Mouse (Mus musculus) heart, embryonic 11.5 days (tissue): ENCODE measurements around the gene Plekha1. TPM values are rescaled to one million over a fixed set of nuclear protein-coding genes. Genes with fewer than 3 reads are reported as not detected.

Experiments
- ATAC-seq: fragments of 200-750 bp; cut with Nextera tagmentation; replicated peaks from 2 replicates; pipeline ENCODE4 v1.8.0; 2017; ENCODE audit warnings: moderate library complexity; ENCODE audit not compliant: insufficient number of reproducible peaks, low FRiP score, low TSS enrichment
- H3K27ac ChIP-seq: fragments of 300-500 bp; sonication (generic); 2 replicates; pipeline ENCODE4 v1.5.1; 2014; ENCODE audit warnings: mild to moderate bottlenecking, low read depth, low read length
- H3K27me3 ChIP-seq: fragments of 300-500 bp; sonication (generic); 2 replicates; pipeline ENCODE4 v1.6.1; 2014; ENCODE audit warnings: mild to moderate bottlenecking, low read length, mixed read lengths; ENCODE audit not compliant: control insufficient read depth, insufficient read depth
- H3K36me3 ChIP-seq: fragments of 300-500 bp; sonication (generic); 2 replicates; pipeline ENCODE4 v1.6.1; 2014; ENCODE audit warnings: mild to moderate bottlenecking, low read length, moderate library complexity, mixed read lengths; ENCODE audit not compliant: control insufficient read depth, insufficient read depth
- H3K4me1 ChIP-seq: fragments of 300-500 bp; sonication (generic); 2 replicates; pipeline ENCODE4 v1.6.1; 2014; ENCODE audit warnings: low read length; ENCODE audit not compliant: control insufficient read depth, insufficient read depth
- H3K4me2 ChIP-seq: fragments of 300-500 bp; sonication (generic); 2 replicates; pipeline ENCODE4 v1.6.1; 2014; ENCODE audit warnings: mild to moderate bottlenecking, moderate library complexity
- H3K4me3 ChIP-seq: fragments of 300-500 bp; sonication (generic); 2 replicates; pipeline ENCODE4 v1.5.1; 2014; ENCODE audit warnings: low read depth, low read length
- H3K9ac ChIP-seq: fragments of 300-500 bp; sonication (generic); 2 replicates; pipeline ENCODE4 v1.6.1; 2014; ENCODE audit warnings: mild to moderate bottlenecking, low read depth, low read length, moderate library complexity
- H3K9me3 ChIP-seq: fragments of 300-500 bp; sonication (generic); replicated peaks from 2 replicates; pipeline ENCODE4 v1.6.1; 2016; ENCODE audit warnings: low read length; ENCODE audit not compliant: control insufficient read depth
- WGBS: fragments of 180-500 bp; shearing (Covaris S2); extraction: QIAGEN DNeasy Blood & Tissue Kit; methylation state at CpG from one replicate; pipeline ENCODE4 v1.1.7; 2014; ENCODE audit not compliant: insufficient replicate concordance; 5-methylcytosine and 5-hydroxymethylcytosine counted together
- polyA plus RNA-seq: library from polyadenylated mRNA; unstranded; fragments of >200 nt; fragmentation: Nextera tagmentation; extraction: Ambion mirVana; gene quantifications from 2 replicates; pipeline ENCODE4 v1.2.1, GENCODE M21; 2014

The Plekha1 gene
- polyA plus RNA-seq, 1 experiment from 2014 or later, result 41.4 TPM

DNA sequence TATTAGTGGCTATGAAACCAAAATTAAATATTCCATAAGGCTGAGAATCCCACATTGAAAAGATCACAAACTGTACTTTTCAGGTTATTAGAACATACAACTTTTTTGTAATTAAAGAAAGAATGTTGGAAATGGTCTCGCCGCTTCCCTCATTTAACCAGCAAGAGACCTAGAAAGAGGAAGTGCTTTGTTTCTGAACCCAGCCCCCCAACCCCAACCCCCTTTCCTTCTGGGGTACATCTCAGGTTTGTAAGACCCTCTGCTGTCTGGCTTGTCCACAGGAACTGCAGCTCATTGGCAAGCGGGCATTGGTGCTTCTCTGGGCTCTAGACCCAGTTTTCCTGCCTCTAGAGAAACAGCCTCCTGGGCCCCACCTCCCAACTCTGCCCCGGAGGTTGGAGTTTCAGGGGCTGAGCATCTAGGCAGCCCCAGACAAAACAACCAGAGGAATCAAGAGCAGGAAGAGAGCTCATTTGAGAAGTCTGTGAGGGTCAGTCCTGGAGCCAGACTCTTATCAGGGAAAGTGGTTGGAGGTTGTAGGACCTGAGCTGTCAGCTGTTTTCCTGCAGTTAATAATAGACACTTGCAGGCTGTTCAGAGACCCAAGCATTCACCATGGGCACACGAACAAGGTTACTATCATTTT, 83.1 kb downstream of the Plekha1 start:
- peak; percentile 51 for ATAC-seq
- WGBS, result 36% methylated on average over 5 of the region's 5 CpGs
- H3K4me2 ChIP-seq, result peak overlapping the region; percentile 54
- H3K9me3 ChIP-seq, result no peaks in the 10 kb centered on the region
- H3K27me3 ChIP-seq, result no peaks in the 10 kb centered on the region
- H3K4me3 ChIP-seq, result no peak overlapping the region
- H3K36me3 ChIP-seq, result no peaks in the 10 kb centered on the region
- peak overlapping the region; percentile 90 for H3K27ac ChIP-seq
- peaks cover 33% of the 10 kb centered on the region for H3K4me1 ChIP-seq
- H3K9ac ChIP-seq, result no peak overlapping the region

DNA sequence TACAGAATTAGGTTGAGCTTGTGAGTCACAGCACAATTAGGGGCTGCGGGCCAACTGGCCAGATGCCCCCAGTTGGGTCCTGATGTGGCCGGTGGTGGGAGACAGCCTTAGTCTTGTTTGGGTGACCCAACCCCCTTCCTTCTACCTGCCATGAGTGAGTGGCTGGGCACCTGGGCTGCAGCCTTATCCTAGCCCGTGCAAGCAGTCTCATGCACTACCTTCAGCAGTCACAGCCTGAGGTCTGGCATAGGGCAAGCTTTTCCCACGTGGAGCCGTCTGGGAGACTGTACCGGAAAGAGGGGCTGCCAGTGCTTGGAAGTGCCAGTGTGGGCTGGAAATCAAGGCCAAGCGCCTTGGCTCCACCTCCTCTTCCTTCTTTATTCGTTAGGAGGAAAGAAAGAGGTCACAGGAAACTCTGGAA, 83.8 kb downstream of the Plekha1 start:
- Histone ChIP-seq H3K27me3 (no peaks in the 10 kb centered on the region), H3K4me2 (peak overlapping the region; percentile 54), H3K9me3 (no peaks in the 10 kb centered on the region), H3K9ac (no peak overlapping the region), H3K36me3 (no peaks in the 10 kb centered on the region), H3K4me3 (no peak overlapping the region), H3K4me1 (peaks cover 33% of the 10 kb centered on the region), H3K27ac (peak overlapping the region; percentile 90)
- ATAC-seq, result peak; percentile 60
- 15% methylated on average over 8 of the region's 8 CpGs for WGBS

DNA sequence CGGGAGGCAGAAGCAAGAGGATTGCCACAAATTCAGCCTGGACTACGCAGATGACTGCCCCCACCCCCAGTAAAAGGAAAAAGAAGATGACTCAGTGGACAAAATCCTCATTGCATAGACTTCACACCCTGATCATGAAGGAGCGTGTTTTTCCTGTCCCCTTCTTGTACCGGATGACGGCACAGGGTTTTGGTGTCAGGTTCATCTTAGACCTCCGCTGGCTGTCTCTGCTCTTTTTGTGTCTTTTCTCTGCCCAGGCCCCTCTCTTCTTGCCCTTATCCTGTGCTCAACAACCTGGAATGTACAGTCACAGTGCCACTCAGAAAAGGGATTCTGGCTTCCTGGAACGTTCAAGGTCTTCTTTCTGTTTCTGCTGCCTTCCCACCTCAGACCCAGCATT, 84.9 kb downstream of the Plekha1 start:
- Histone ChIP-seq H3K4me1 (peaks cover 33% of the 10 kb centered on the region), H3K4me3 (no peak overlapping the region), H3K27me3 (no peaks in the 10 kb centered on the region), H3K4me2 (no peak overlapping the region), H3K9ac (no peak overlapping the region), H3K36me3 (no peaks in the 10 kb centered on the region), H3K27ac (no peak overlapping the region), H3K9me3 (no peaks in the 10 kb centered on the region)
- 79% methylated on average over 7 of the region's 7 CpGs for WGBS
- ATAC-seq, result no peak

DNA sequence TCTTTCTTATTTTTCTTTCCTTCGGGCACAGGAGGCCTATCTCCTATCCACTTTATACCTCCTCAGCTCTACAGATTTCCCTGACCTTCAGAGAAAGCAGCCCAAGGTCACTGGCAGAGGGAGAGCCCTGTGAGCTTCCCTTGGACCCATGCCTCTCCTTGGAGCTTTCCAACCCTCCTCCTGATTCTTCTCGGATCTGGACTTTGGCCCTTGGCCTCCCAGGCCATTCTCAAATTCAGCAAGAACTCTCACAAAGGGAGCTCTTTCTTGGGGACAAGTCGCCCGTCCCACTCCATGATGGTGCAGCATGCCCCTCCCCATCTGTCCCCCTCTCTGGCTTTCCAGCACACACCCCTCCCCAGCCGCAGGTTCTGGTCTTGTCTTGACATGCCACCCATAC, 85.4 kb downstream of the Plekha1 start:
- no peaks in the 10 kb centered on the region for H3K27me3 ChIP-seq
- H3K9me3 ChIP-seq, result no peaks in the 10 kb centered on the region
- no peak overlapping the region for H3K4me3 ChIP-seq
- H3K9ac ChIP-seq, result no peak overlapping the region
- H3K36me3 ChIP-seq, result no peaks in the 10 kb centered on the region
- peaks cover 33% of the 10 kb centered on the region for H3K4me1 ChIP-seq
- no peak overlapping the region for H3K27ac ChIP-seq
- no peak for ATAC-seq
- WGBS, result 73% methylated on average over 5 of the region's 5 CpGs
- no peak overlapping the region for H3K4me2 ChIP-seq

DNA sequence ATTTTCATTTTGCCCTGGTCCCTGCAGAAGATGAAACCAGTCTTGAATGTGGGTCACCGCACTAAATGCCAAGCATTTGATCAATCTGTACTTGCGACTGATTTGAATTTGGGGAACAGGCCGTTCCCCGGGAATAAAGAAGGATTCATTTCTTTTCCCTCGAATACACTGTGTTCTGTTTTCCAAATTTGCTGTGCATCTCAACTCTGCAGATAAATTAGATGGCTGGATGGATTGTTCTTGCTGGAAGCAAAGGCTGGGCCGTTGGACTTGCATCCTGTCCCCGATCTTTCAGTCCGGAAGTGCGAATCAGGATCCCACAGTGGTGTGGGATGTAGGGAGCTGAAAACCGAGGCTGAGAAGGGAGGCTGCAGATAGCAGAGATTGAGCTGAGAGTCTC, 87.8 kb downstream of the Plekha1 start:
- H3K4me2 ChIP-seq, result no peak overlapping the region
- no peak for ATAC-seq
- no peak overlapping the region for H3K9ac ChIP-seq
- no peak overlapping the region for H3K27ac ChIP-seq
- 84% methylated on average over 10 of the region's 10 CpGs for whole genome bisulfite sequencing
- H3K27me3 ChIP-seq, result no peaks in the 10 kb centered on the region
- no peaks in the 10 kb centered on the region for H3K36me3 ChIP-seq
- no peaks in the 10 kb centered on the region for H3K9me3 ChIP-seq
- H3K4me3 ChIP-seq, result no peak overlapping the region
- peaks cover 22% of the 10 kb centered on the region for H3K4me1 ChIP-seq

DNA sequence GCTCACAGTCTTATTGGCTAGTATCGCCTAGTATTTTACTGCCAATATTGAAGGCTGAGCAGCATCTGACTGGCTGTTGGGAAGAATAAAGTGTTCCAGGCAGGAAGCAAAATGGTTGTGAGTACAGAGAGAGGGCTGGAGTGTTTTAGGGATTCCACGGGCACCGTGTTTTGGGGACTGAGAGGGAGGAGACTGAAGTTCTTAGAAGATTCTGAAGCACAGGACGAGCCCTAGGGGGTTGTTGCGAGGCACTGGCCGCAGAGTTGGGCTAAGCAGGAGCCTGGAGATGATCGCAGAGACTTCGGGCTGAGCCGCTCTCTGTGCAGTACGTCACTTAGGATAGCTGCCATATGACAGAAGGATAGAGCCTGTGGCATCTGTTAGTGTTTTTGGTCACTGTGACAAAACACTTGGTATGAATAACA, 88.6 kb downstream of the Plekha1 start:
- WGBS, result 87% methylated on average over 10 of the region's 10 CpGs
- H3K27ac ChIP-seq, result no peak overlapping the region
- H3K4me1 ChIP-seq, result peaks cover 16% of the 10 kb centered on the region
- no peaks in the 10 kb centered on the region for H3K27me3 ChIP-seq
- no peak overlapping the region for H3K4me2 ChIP-seq
- no peak overlapping the region for H3K9ac ChIP-seq
- H3K36me3 ChIP-seq, result no peaks in the 10 kb centered on the region
- ATAC-seq, result no peak
- no peak overlapping the region for H3K4me3 ChIP-seq
- H3K9me3 ChIP-seq, result no peaks in the 10 kb centered on the region

DNA sequence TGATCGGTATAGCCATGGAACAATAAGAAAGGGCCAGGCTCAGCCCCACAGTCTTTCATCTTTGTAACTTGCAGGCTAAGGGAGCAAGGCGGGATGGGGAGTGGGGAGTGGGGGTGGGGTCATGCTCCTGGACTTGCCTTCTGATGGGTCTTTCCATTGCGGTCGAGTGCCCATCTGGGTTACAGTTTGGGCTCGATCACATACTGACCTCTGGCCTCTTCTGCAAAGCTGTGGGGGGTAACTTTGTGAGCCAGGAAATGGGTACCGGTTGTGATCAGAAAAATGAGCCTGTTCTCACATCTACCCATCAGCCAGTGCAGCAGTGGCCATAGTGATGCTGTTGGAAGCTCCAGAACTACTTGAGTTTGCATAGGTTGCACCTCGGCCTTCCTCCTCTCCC, 93.0 kb downstream of the Plekha1 start:
- no peak overlapping the region for H3K4me2 ChIP-seq
- ATAC-seq, result no peak
- no peaks in the 10 kb centered on the region for H3K27me3 ChIP-seq
- H3K9ac ChIP-seq, result no peak overlapping the region
- no peak overlapping the region for H3K4me3 ChIP-seq
- H3K36me3 ChIP-seq, result no peaks in the 10 kb centered on the region
- peaks cover 10% of the 10 kb centered on the region for H3K4me1 ChIP-seq
- WGBS, result 76% methylated on average over 7 of the region's 7 CpGs
- no peak overlapping the region for H3K27ac ChIP-seq
- no peaks in the 10 kb centered on the region for H3K9me3 ChIP-seq

DNA sequence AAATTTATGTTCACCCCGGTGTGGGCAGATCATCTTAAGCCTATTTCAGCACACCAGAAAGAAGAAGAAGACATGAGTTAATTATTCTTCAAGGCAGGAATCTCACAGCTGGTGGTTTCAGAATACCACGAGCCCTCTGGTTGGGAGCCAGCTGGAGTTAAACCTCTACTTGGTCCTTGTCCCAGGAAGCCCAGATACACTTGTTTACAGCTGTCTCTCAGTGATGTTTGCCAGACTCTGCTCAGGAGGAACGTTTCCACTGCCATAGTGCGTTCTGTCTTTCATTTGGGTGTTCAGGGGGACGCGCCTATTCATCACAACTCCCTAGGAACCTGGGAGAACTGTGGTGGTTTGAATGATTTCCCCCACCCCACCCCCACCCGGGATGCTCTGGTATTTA, 94.3 kb downstream of the Plekha1 start:
- no peak overlapping the region for H3K4me3 ChIP-seq

DNA sequence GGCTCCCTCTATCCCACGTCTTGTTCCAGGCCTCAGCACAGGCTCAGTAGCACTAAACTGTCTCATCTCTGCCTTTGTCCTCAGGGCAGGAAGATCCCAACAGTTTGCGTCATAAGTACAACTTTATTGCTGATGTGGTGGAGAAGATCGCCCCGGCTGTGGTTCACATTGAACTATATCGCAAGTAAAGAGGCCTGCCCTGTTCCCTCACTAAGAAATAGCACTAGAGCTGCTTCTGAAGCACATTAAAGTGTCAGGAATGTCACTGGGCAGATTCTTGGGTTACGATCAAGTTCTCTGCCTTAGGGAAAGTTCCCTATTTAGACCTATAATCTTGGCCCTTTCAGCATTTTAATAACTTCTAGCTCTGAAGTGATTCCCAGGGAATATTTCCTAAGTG, 95.9 kb downstream of the Plekha1 start:
- Histone ChIP-seq H3K27ac (no peak overlapping the region), H3K36me3 (no peaks in the 10 kb centered on the region), H3K4me2 (no peak overlapping the region), H3K27me3 (no peaks in the 10 kb centered on the region), H3K9me3 (no peaks in the 10 kb centered on the region), H3K4me1 (peaks cover 19% of the 10 kb centered on the region), H3K9ac (no peak overlapping the region), H3K4me3 (no peak overlapping the region)
- WGBS, result 84% methylated on average over 6 of the region's 6 CpGs
- ATAC-seq, result no peak

More for the DNA sequence above, 94.3 kb downstream of the Plekha1 start:
- no peak for ATAC-seq
- H3K27ac ChIP-seq, result no peak overlapping the region
- no peak overlapping the region for H3K4me2 ChIP-seq
- H3K36me3 ChIP-seq, result no peaks in the 10 kb centered on the region
- no peak overlapping the region for H3K9ac ChIP-seq
- no peaks in the 10 kb centered on the region for H3K9me3 ChIP-seq
- no peaks in the 10 kb centered on the region for H3K27me3 ChIP-seq
- peaks cover 13% of the 10 kb centered on the region for H3K4me1 ChIP-seq
- WGBS, result 22% methylated on average over 7 of the region's 7 CpGs
